Mouse (Mus musculus): Measurements from ENCODE around the gene Gm43552.
"Not testable (repeated sequence)": the region's sequence is repeated elsewhere in the genome, so short reads cannot be mapped to it uniquely, and the experiment has no call there.

The Gm43552 gene

GRCm38 (mm10) chr5:65489830-65490229 is 2.8 kb downstream of the Gm43552 start:
- no peak for DNase-seq

GRCm38 (mm10) chr5:65488725-65489124 is 3.9 kb downstream of the Gm43552 start:
- DNase-seq = no peak

DNA sequence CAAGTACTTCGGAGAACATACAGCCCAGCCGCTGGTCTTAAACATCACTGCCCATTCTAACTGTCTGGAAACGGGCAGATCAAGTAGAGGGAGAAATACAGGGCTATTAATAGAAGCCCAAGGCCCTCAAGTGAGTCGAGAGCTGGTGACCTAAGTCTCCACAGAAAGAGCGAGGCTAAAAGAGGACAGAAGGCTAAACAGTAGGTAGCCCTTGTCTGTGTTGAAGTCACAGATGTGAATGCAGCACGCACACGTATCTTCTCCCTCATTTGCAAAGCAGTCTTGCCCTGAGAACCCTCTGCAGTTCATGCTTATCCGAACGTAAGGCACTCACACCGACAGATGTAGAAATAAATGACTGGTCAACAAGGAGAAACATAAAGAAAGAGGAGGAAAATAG is 5.3 kb downstream of the Gm43552 start:
- no peak for DNase-seq

GRCm38 (mm10) chr5:65486514-65486913 is 6.1 kb downstream of the Gm43552 start:
- DNase-seq = no peak

GRCm38 (mm10) chr5:65482996-65483395 is 9.6 kb downstream of the Gm43552 start:
- DNase-seq = no peak

DNA sequence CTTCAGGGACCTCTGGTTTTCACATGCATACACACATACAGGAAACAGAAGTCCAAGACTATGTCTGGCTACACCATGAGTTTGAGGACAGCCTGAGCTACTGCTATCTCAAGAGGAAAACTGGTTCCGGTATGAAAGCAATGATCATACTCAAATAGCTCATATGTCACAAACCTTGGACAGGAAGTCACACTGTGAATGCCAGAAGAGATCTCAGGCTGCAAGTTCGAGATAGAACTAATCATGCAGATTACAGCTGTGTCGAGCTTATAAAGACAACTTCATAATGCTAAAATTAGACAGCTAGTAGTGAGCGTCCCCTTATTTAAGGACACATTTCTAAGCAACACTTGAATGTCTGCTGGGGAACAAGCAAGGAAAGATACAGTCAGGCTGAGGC is 12.1 kb downstream of the Gm43552 start:
- no peak for DNase-seq

GRCm38 (mm10) chr5:65479681-65480445 is 12.8 kb downstream of the Gm43552 start:
- DNase-seq = no peak

GRCm38 (mm10) chr5:65478224-65478623 is 14.4 kb downstream of the Gm43552 start:
- peak; percentile 35 for DNase-seq

DNA sequence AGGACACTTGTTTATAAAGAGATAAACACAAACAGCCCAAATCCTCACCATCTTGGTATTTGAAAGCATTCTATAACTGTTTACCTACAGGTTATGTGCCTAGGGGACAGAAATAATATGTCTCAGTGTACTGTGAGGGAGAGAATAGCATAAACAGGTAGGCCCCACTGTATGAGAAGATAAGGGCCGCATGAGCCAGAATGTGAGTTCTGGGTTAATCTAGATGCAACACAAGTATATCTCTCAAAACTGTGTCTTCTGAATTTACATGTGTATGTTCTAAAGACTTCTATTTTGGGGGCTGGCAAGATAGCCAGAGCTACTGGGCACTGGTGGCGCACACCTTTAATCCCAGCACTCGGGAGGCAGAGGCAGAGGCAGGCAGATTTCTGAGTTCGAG is 15.9 kb downstream of the Gm43552 start:
- not testable (repeated sequence) for DNase-seq

DNA sequence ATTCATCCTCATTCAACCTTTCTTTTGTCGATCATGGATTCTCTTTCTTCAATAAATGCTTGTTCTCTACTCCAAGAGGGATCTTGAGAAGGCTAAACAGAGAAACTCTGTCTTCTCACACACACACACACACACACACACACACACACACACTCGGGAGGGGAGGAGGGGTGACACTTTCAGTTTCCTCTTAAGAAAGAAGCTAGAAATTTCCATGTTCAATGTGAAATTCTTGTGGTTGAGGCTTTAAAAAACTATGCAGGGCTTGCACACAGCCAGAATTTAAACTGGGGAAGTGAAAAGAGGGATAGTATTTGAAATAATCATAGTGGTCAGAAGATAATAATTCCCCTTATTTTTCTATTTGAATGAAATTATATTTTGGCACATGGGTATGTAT is 16.8 kb downstream of the Gm43552 start:
- no peak for DNase-seq

DNA sequence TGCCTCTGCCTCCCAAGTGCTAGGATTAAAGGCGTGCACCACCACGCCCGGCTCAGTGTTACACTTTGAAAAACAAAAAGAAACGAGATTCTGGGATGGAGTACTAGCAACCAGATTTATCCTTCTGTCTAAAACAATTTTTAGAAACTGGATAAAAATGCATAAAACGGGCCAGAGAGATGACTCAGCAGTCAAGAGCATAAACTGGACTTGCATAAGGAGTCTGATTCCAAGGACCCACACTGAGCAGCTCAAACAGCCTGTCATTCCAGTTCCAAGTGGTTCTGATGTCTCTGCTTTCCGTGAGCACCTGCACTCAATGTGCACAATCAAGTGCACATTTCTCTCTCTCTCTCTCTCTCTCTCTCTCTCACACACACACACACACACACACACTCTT is 22.9 kb downstream of the Gm43552 start:
- no peak for DNase-seq

GRCm38 (mm10) chr5:65466911-65467310 is 25.7 kb downstream of the Gm43552 start:
- DNase-seq = no peak

GRCm38 (mm10) chr5:65460361-65460760 is 32.3 kb downstream of the Gm43552 start:
- DNase-seq = no peak

DNA sequence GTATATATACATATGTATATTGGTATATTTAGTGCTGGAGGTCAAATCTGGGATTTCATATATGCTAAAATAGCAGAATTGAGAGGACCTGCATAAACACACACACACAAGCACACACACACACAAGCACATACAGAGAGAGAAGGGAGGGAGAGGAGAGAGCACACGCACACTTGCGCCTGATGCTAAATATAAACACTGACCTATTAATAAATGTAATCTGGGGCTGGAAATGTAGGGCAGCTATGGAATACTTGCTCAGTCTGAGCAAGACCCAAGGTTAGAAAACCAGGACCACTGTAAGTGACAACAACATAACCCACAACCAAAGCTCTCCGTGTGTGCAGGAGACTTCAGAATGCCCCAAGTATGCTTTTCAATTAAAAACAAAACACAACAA is 33.2 kb downstream of the Gm43552 start:
- no peak for DNase-seq

- DNase-seq = no peak
Observed at GRCm38 (mm10) chr5:65457846-65458245, 34.8 kb downstream of the Gm43552 start.

- no peak for DNase-seq
Observed at GRCm38 (mm10) chr5:65457086-65457827, 35.4 kb downstream of the Gm43552 start.

GRCm38 (mm10) chr5:65454771-65455170 is 37.9 kb downstream of the Gm43552 start:
- no peak for DNase-seq

- no peak for DNase-seq
Observed at GRCm38 (mm10) chr5:65448941-65449340, 43.7 kb downstream of the Gm43552 start.

DNA sequence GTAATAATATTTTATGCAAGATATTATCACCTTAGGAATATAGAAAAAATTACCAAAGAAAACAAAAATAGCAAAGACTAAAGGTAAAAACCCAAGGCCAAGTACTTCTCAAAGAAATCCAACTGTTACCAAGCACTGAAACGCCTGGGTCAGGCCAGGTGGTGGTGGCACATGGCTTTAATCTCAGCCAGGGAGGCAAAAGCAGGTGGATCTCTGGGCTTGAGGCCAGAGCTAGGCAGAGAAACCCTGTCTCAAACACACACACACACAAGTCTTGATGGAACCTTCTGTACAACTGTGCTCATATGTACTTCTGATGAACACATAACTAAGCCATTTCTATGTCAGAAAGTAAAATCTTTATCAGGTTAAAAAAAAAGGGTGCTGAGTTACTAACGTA is 44.8 kb downstream of the Gm43552 start:
- DNase-seq = no peak

GRCm38 (mm10) chr5:65446756-65447155 is 45.9 kb downstream of the Gm43552 start:
- DNase-seq = no peak

- no peak for DNase-seq
Observed at GRCm38 (mm10) chr5:65444981-65445380, 47.7 kb downstream of the Gm43552 start.

- no peak for DNase-seq
Observed at GRCm38 (mm10) chr5:65438041-65438440, 54.6 kb downstream of the Gm43552 start.

GRCm38 (mm10) chr5:65435806-65436561 is 56.6 kb downstream of the Gm43552 start, which contains the start of gene Ugdh:
Ugdh (minus strand) TSS chr5:65435949.
- peak; percentile 96 for DNase-seq
